Mouse (Mus musculus): ENCODE measurements around the gene Ipo11. TPM values are rescaled to one million over a fixed set of nuclear protein-coding genes. Genes with fewer than 3 reads are reported as not detected.

Gene Ipo11
- polyA plus RNA-seq, 1 experiment from 2014 or later = 48.3 TPM

DNA sequence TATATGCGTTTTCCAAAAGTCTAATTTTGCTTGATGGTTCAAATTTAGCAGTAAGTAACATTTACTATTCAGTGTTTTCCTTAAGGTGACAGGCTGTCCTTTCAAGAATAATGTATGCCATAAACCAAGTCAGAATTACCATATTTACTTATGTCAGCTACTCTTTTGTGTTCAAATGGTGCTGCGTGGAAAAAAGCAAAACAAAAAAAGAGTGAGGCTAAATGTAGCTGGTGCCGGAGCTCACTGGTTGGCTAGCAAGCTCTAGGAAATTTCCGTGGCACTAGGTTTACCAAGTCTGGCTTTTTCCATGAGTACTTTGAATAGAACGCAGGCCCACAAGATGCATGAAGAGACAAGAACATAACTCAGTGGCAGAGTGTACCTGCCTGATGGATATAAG is 131.6 kb downstream of the Ipo11 start:
- Histone ChIP-seq H3K27ac (no peak overlapping the region), H3K36me3 (ENCODE audit: insufficient read depth, low read length) (0 out of 2 replicates have a peak, but pooled peaks cover 6% of the 10 kb centered on the region)

GRCm38 (mm10) chr13:106798026-106798425 is 138.7 kb downstream of the Ipo11 start:
- no peaks in the 10 kb centered on the region for H3K4me1 ChIP-seq (replicated peaks; ENCODE audit: insufficient read depth, low read length)
- no peak overlapping the region for H3K9ac ChIP-seq (ENCODE audit: low read depth, low read length)
- ATAC-seq (replicated peaks; ENCODE audit: low FRiP score, low read depth) (no peak), DNase-seq (ENCODE audit: low spot score) (no peak)
- H3K4me2 ChIP-seq (ENCODE audit: low read length) = no peak overlapping the region
- WGBS = 50% methylated on average over 3 of the region's 3 CpGs
- no peaks in the 10 kb centered on the region for H3K9me3 ChIP-seq (replicated peaks; ENCODE audit: low read length)
- peaks cover 8% of the 10 kb centered on the region; the same call in 1 of the 2 replicates for H3K36me3 ChIP-seq (ENCODE audit: insufficient read depth, low read length)
- no peak overlapping the region for H3K27ac ChIP-seq
- no peak for TF ChIP-seq CTCF (IDR thresholded peaks at IDR 0.05; ENCODE audit: low read depth)
- H3K4me3 ChIP-seq (replicated peaks; ENCODE audit: low read depth, low read length) = no peak overlapping the region
- no peaks in the 10 kb centered on the region for H3K27me3 ChIP-seq (ENCODE audit: insufficient read depth, low read length)

More for the DNA sequence above, 131.6 kb downstream of the Ipo11 start:
- Histone ChIP-seq H3K4me2 (ENCODE audit: low read length) (no peak overlapping the region), H3K27me3 (ENCODE audit: insufficient read depth, low read length) (no peaks in the 10 kb centered on the region), H3K9ac (ENCODE audit: low read depth, low read length) (no peak overlapping the region), H3K4me3 (replicated peaks; ENCODE audit: low read depth, low read length) (no peak overlapping the region), H3K4me1 (replicated peaks; ENCODE audit: insufficient read depth, low read length) (no peaks in the 10 kb centered on the region), H3K9me3 (replicated peaks; ENCODE audit: low read length) (no peaks in the 10 kb centered on the region)
- no peak for DNase-seq (ENCODE audit: low spot score)
- no peak for ATAC-seq (replicated peaks; ENCODE audit: low FRiP score, low read depth)
- WGBS = 70% methylated on average over 5 of the region's 5 CpGs
- no peak for TF ChIP-seq CTCF (IDR thresholded peaks at IDR 0.05; ENCODE audit: low read depth)

DNA sequence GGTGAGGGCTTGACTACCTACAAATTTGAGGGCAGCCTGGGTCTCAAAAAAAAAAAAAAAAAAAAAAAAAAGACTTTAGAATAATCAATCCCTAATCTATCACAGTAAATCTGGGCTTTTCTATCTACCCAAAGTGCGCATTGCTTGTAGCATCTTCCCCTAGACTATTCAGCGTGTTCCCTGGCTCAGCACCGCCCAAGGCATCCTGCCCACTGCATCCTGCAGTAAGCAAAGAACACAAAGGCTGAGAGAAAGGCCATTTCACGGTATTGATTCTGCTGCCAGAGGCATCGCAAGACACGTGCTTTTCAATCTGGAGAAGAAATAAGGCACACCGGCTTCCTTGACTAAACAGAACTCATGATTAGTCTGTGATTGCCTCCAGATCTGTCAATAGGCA is 147.9 kb downstream of the Ipo11 start:
- no peaks in the 10 kb centered on the region for H3K36me3 ChIP-seq (ENCODE audit: insufficient read depth, low read length)
- H3K4me3 ChIP-seq (replicated peaks; ENCODE audit: low read depth, low read length) = no peak overlapping the region
- H3K4me1 ChIP-seq (replicated peaks; ENCODE audit: insufficient read depth, low read length) = no peaks in the 10 kb centered on the region
- no peak overlapping the region for H3K9ac ChIP-seq (ENCODE audit: low read depth, low read length)
- 88% methylated on average over 7 of the region's 7 CpGs for WGBS
- DNase-seq (ENCODE audit: low spot score) = no peak
- H3K27me3 ChIP-seq (ENCODE audit: insufficient read depth, low read length) = no peaks in the 10 kb centered on the region
- H3K4me2 ChIP-seq (ENCODE audit: low read length) = no peak overlapping the region
- no peak for TF ChIP-seq CTCF (IDR thresholded peaks at IDR 0.05; ENCODE audit: low read depth)
- no peak for ATAC-seq (replicated peaks; ENCODE audit: low FRiP score, low read depth)
- no peaks in the 10 kb centered on the region for H3K9me3 ChIP-seq (replicated peaks; ENCODE audit: low read length)
- no peak overlapping the region for H3K27ac ChIP-seq

- Histone ChIP-seq H3K4me2 (ENCODE audit: low read length) (no peak overlapping the region), H3K27ac (no peak overlapping the region), H3K27me3 (ENCODE audit: insufficient read depth, low read length) (no peaks in the 10 kb centered on the region), H3K4me1 (replicated peaks; ENCODE audit: insufficient read depth, low read length) (no peaks in the 10 kb centered on the region), H3K36me3 (ENCODE audit: insufficient read depth, low read length) (no peaks in the 10 kb centered on the region), H3K9ac (ENCODE audit: low read depth, low read length) (no peak overlapping the region), H3K4me3 (replicated peaks; ENCODE audit: low read depth, low read length) (no peak overlapping the region), H3K9me3 (replicated peaks; ENCODE audit: low read length) (no peaks in the 10 kb centered on the region)
- WGBS = 90% methylated on average over 10 of the region's 10 CpGs
- no peak for DNase-seq (ENCODE audit: low spot score)
- TF ChIP-seq CTCF (IDR thresholded peaks at IDR 0.05; ENCODE audit: low read depth) = no peak
- no peak for ATAC-seq (replicated peaks; ENCODE audit: low FRiP score, low read depth)
Observed at GRCm38 (mm10) chr13:106768807-106769206, 168.0 kb downstream of the Ipo11 start.

- H3K4me1 ChIP-seq (replicated peaks; ENCODE audit: insufficient read depth, low read length) = no peaks in the 10 kb centered on the region
- H3K36me3 ChIP-seq (ENCODE audit: insufficient read depth, low read length) = no peaks in the 10 kb centered on the region
- TF ChIP-seq CTCF (IDR thresholded peaks at IDR 0.05; ENCODE audit: low read depth) = no peak
- H3K9me3 ChIP-seq (replicated peaks; ENCODE audit: low read length) = no peaks in the 10 kb centered on the region
- no peak overlapping the region for H3K9ac ChIP-seq (ENCODE audit: low read depth, low read length)
- H3K27me3 ChIP-seq (ENCODE audit: insufficient read depth, low read length) = no peaks in the 10 kb centered on the region
- 36% methylated on average over 1 of the region's 1 CpGs for WGBS
- DNase-seq (ENCODE audit: low spot score) = no peak
- no peak overlapping the region for H3K4me3 ChIP-seq (replicated peaks; ENCODE audit: low read depth, low read length)
- no peak for ATAC-seq (replicated peaks; ENCODE audit: low FRiP score, low read depth)
- no peak overlapping the region for H3K4me2 ChIP-seq (ENCODE audit: low read length)
- no peak overlapping the region for H3K27ac ChIP-seq
Observed at GRCm38 (mm10) chr13:106762611-106763010, 174.1 kb downstream of the Ipo11 start.

DNA sequence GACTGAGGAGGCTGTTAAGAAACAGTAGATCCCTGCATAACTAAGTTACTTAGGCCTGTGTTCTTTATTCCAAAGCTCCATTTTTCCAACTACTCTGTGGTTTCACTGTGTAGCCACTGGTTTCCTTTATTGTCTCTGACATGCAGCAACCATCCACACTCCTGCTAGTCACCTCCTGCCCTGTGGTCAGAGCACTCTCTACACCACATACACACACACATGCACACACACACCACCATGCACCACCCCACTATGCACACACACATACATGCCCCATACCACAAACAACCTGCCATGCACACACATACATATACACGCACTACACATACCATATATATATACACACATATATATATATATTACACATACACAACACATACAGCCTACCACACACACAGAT is 175.1 kb downstream of the Ipo11 start:
- Histone ChIP-seq H3K4me1 (replicated peaks; ENCODE audit: insufficient read depth, low read length) (no peaks in the 10 kb centered on the region), H3K4me3 (replicated peaks; ENCODE audit: low read depth, low read length) (no peak overlapping the region), H3K27me3 (ENCODE audit: insufficient read depth, low read length) (no peaks in the 10 kb centered on the region), H3K9me3 (replicated peaks; ENCODE audit: low read length) (no peaks in the 10 kb centered on the region), H3K27ac (peak overlapping the region; percentile 15; the same call in 1 of the 2 replicates), H3K4me2 (ENCODE audit: low read length) (no peak overlapping the region), H3K36me3 (ENCODE audit: insufficient read depth, low read length) (no peaks in the 10 kb centered on the region), H3K9ac (ENCODE audit: low read depth, low read length) (no peak overlapping the region)
- no peak for TF ChIP-seq CTCF (IDR thresholded peaks at IDR 0.05; ENCODE audit: low read depth)
- DNase-seq (ENCODE audit: low spot score) (no peak), ATAC-seq (replicated peaks; ENCODE audit: low FRiP score, low read depth) (no peak)
- WGBS = 94% methylated on average over 1 of the region's 1 CpGs

- Histone ChIP-seq H3K27ac (peak overlapping the region; percentile 42; the same call in 1 of the 2 replicates), H3K9ac (ENCODE audit: low read depth, low read length) (no peak overlapping the region), H3K9me3 (replicated peaks; ENCODE audit: low read length) (no peaks in the 10 kb centered on the region), H3K4me2 (ENCODE audit: low read length) (no peak overlapping the region), H3K27me3 (ENCODE audit: insufficient read depth, low read length) (no peaks in the 10 kb centered on the region), H3K4me3 (replicated peaks; ENCODE audit: low read depth, low read length) (no peak overlapping the region), H3K4me1 (replicated peaks; ENCODE audit: insufficient read depth, low read length) (no peaks in the 10 kb centered on the region), H3K36me3 (ENCODE audit: insufficient read depth, low read length) (no peaks in the 10 kb centered on the region)
- no peak for TF ChIP-seq CTCF (IDR thresholded peaks at IDR 0.05; ENCODE audit: low read depth)
- peak; percentile 59 for DNase-seq (ENCODE audit: low spot score)
- ATAC-seq (replicated peaks; ENCODE audit: low FRiP score, low read depth) = peak; percentile 52
- 55% methylated on average over 14 of the region's 14 CpGs for WGBS
Observed at GRCm38 (mm10) chr13:106760232-106760875, 176.4 kb downstream of the Ipo11 start.
